Mouse (Mus musculus): ENCODE data around the gene Hsd17b7.

The Hsd17b7 gene

DNA sequence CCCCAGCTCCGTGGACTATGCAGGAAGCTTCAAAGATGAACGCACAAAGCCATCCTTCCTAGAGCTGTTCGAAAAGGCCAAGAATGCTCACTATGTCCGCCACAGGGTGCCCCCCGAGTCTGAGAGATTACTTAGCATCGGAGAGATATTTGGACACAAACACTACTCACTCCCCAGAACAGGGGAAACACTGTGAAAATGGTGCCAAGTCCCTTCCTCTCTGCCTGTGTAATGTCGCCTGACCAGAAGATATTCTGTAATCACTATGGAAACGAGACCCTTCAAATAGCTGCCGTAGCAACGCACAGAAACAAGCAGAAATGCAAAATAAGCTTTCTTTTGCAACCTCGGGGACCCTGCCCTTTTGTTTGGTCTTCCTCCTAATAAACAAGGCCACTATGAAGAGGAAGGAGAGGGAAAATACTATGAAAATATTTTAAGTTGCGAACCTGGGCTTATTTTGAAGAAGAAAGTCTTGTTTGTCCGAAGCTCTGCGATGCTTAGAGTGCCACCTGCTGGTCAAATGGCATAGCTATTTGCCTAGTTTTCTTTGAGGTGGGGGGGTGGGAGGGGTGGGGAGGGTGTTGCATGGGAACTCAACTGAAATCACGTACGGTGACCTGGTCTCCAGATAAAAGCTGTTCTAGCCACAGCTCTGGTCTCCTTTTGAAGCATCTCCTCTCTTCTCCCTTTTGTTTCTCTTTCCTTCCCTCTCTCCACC lies 34.9 kb downstream of the Hsd17b7 start:
- peak; percentile 63 to 72 for DNase-seq

GRCm38 (mm10) chr1:169932122-169932746 lies 36.8 kb downstream of the Hsd17b7 start:
- no peak for DNase-seq

DNA sequence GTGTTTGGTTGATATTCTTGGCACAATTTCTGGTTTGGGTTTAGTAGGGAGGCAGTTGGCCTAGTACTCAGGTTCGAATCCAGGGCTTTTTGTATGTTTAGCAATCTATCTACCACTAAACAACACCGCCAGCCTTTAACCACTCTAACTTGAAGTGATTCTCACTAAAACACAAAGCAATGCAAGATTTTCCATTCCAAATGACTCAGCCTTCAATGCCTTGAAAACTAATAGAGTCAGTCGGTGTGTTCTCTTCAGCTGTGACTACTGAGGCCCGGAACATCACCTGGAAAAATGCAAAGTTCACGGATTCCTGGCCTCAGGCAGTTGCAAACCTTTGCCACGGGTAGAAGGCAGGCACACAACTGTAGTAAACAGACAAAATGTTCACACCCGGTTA lies 37.3 kb downstream of the Hsd17b7 start:
- DNase-seq = no peak

GRCm38 (mm10) chr1:169928454-169928971 lies 40.5 kb downstream of the Hsd17b7 start, which contains the start of gene Ccdc190:
Ccdc190 (plus strand) TSS chr1:169928648.
- DNase-seq = no peak

DNA sequence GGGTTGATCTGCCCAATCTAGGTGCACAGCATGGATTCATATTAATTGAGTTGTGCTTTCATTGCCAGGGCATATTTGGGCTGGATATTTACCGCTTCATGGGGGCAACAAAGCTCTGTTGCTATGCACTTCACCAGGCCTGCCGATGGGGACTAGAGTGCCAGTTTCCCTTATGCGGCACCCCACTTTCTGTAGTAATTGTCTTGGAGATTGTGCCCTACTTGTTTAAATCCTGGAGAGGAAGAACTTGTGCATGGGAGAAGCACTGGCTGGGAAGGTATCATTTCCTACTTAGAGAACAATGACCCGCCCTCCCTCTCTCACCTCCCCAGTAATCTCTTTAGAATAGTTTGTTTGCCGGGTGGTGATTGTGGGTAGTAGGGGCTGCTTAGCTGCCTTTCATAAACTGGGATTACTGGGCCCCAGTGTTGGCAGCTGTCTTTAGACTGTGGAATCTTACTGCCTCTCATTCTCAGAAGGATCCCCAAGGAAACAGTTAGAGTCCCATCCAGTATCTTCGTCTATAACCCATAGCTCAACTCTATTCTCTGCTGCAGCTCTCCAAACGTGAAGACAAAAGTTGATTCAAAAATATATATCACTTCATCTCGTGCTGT lies 41.2 kb downstream of the Hsd17b7 start:
- DNase-seq = no peak

GRCm38 (mm10) chr1:169924567-169924966 lies 44.5 kb downstream of the Hsd17b7 start:
- no peak for DNase-seq

GRCm38 (mm10) chr1:169921710-169922211 lies 47.3 kb downstream of the Hsd17b7 start:
- DNase-seq = peak; percentile 23 to 40

DNA sequence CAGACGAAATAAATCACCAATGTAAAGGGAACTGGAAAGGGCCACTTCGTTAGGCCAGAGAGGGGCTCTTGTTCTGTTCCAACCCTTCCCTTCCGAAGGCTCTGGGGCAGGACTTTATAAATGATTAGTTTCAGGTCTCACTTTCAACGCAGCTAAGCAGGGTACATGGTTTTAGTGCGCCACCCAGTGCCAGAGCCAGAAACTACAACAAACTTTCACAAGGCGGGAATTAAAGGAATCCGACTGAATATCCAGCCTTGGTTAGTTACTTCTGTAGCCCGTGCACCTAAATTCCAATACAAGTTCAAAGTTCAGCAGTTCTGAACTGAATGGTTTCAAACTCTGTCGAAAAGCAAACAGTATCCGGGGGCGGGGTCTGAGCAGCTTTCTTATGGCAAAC lies 49.8 kb downstream of the Hsd17b7 start:
- DNase-seq = peak; percentile 68 to 80

DNA sequence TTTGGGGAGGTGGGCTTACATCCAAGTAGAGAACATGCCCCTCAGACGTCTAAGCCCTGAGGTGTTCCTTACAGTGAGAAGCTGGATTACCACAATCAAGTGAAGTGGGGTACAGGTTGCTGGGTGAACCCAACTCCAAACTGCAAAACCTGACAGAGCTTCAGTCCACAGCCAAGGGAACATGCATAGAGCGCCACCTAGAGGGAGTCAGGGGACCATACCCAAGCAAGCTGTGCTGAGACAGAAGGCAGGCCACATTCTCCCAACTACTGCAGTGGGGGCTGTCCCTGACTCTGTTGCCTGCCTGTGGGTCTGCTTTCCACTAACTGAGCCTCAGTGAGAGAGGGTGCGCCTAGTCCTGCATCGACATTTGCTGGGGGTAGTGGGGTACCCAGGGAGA lies 51.0 kb downstream of the Hsd17b7 start:
- DNase-seq = peak in 1 of 2 experiments; percentile 13

GRCm38 (mm10) chr1:169917115-169917796 lies 51.8 kb downstream of the Hsd17b7 start:
- no peak for DNase-seq

GRCm38 (mm10) chr1:169916659-169917058 lies 52.4 kb downstream of the Hsd17b7 start:
- DNase-seq = no peak

DNA sequence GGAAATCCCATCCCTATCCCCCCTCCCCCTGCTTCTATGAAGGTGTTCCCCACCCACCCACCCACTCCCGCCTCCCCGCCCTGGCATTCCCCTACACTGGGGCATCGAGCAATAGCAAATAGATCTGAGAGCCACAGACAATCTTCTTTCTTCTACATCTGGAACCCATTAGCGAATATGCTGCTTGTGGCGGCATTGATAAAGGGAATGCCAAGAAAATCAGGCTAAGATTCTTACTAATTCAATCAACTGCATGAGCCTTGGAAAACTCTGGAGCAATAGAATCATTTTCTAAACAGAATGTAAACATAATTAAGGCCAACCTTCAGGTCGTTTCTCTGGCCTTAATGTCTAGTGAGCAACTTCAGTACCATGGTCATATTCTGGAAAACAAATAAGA lies 57.5 kb downstream of the Hsd17b7 start:
- no peak for DNase-seq

GRCm38 (mm10) chr1:169910751-169911150 lies 58.3 kb downstream of the Hsd17b7 start:
- no peak for DNase-seq

DNA sequence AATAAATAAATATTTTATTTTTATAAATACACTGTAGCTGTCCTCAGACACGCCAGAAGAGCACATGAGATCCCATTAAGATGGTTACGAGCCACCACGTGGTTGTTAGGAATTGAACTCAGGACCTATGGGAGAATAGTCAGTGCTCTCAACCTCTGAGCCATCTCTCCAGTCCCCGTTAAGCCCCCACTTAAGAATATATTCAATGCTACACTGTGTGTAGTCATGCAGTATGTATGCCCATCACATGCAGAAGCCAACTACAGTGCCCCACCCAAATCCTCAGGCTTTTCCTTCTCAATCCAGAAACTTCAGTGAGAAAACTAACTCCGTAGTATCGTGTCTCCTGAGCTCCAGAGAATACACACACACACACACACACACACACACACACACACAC lies 59.4 kb downstream of the Hsd17b7 start:
- DNase-seq = no peak

- no peak for DNase-seq
Observed at GRCm38 (mm10) chr1:169909163-169909562, 59.9 kb downstream of the Hsd17b7 start.

- no peak for DNase-seq
Observed at GRCm38 (mm10) chr1:169900771-169901336, 68.2 kb downstream of the Hsd17b7 start.

Measured in cerebellum, postnatal 36 days (tissue).